Mouse (Mus musculus) kidney, adult 8-10 months (tissue): ENCODE results near the gene Olfr474.
"Not testable (repeated sequence)": the region's sequence is repeated elsewhere in the genome, so short reads cannot be mapped to it uniquely, and the experiment has no call there.

ENCODE experiments used
- DNase-seq, 2 experiments: peaks; one replicate each; pipeline ENCODE4 v3.0.0; 2022

Gene Olfr474

DNA sequence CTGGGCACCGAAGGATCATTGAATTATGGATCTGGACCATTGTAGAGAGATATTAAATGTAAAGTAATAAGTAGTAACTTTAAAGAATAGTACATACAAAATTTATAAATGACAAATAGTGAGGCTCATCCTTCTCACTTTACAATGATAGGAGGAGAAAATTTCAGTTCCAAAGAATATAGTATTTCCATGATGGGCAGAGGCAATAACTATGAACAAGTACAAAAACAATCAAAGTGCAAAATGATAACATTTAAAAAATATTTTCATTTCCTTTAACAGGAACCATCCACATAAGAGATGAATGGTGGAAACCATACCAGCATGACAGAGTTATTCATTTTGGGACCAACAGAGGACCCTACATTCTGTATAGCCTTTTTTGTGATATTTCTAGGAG is at the start of gene Olfr474:
Olfr474 (plus strand) TSS at position 301 of the 400 bp plus-strand sequence.
- DNase-seq: no peak

DNA sequence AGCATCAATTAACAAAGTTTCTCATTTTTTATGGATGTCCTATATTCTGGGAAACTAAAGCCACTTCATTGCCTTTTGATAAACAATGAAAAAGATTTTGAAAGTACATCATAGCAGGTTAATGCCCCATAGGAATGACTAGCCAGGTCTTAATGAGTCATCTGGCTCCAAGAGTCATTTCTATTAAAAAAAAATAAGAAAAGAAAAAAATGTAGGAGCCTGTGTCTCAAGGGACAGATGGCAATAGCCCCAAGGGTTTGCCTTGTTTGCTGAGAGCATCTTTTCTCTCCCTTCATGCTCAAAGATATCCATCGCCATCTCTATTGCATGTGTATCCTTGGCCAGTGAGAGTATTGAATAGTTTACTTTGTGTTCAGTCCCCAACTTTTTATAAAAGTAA is 24.3 kb upstream of the Olfr474 start, which contains the start of gene Olfr473:
Olfr473 (plus strand) TSS at position 301 of the 400 bp plus-strand sequence.
- no peak for DNase-seq

GRCm38 (mm10) chr7:107952539-107952938 is 1.9 kb upstream of the Olfr474 start:
- DNase-seq: not testable (repeated sequence)

DNA sequence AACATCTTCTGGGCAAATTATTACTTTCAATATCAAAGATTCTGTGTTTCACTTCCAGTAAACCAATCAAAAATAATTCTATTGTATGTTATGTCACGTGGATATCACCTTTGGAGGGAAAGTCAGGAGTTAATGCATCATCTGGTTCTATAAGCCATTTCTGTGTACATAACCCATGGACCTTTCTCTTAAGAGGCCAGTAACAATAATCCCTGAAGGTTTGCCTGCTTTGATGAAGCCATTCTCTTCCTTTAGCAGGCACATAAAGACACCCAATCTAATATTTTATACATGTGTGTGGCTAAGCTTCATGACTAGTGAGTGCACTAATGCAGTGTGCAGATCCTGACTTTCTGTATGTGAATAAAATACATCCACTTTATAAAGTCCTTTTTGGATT is 10.1 kb downstream of the Olfr474 start, which contains the start of gene Olfr476:
Olfr476 (plus strand) TSS at position 301 of the 400 bp plus-strand sequence.
- DNase-seq: no peak

- no peak for DNase-seq
Measured at GRCm38 (mm10) chr7:107986393-107986792, 31.9 kb downstream of the Olfr474 start, which contains the start of gene Olfr477. TSS of gene Olfr477 (plus strand) at chr7:107986693.
